Mouse (Mus musculus): ENCODE measurements at regions not wholly inside any gene's neighbourhood (a gene's known extent, or its start where the extent isn't known, plus 50 kb on each side); places are given as distances from the start of the nearest gene placed in this dataset.

DNA sequence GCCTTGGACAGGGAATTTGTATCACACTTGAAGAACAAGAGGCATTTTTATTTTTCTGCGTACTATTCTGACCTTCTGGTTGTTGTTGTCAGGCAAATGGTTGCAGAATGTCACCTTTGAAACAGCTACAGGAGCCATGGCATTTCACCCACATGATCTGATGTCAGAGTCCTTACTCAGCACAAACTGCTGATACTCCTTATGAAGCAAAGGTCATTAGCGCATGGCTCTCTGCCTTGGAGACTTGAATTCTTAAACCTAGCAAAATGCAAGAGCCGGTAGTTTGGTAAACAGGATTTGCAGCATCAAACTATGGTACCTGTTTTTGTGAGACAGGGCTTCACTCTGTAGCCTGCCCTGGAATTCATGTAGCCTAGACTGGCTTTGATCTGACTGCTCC, 127.3 kb upstream of the Tut7 start:
- TF ChIP-seq CTCF (IDR thresholded peaks at IDR 0.05; ENCODE audit: borderline replicate concordance, extremely low read depth, insufficient read depth, insufficient read length) (no peak), POLR2A (IDR thresholded peaks at IDR 0.05; ENCODE audit: borderline replicate concordance, extremely low read depth, insufficient read depth, insufficient read length, poor library complexity, severe bottlenecking) (no peak)
